Mouse (Mus musculus) midbrain, embryonic 11.5 days (tissue): ENCODE measurements at regions not wholly inside any gene's neighbourhood (a gene's known extent, or its start where the extent isn't known, plus 50 kb on each side); places are given as distances from the start of the nearest gene placed in this dataset.

Source experiments
- ATAC-seq: fragments of 200-750 bp; cut with Nextera tagmentation; 2 replicates; pipeline ENCODE4 v1.8.0; 2017; ENCODE audit warnings: moderate TSS enrichment, moderate library complexity; ENCODE audit not compliant: low FRiP score
- DNase-seq: peaks from one replicate; pipeline ENCODE4 v3.0.0; 2015; ENCODE audit warnings: low spot score; ENCODE audit errors: missing footprints
- H3K27ac ChIP-seq: fragments of 300-500 bp; sonication (generic); 2 replicates; pipeline ENCODE4 v1.5.1; 2014; ENCODE audit warnings: low read depth, low read length
- H3K27me3 ChIP-seq: fragments of 300-500 bp; sonication (generic); 2 replicates; pipeline ENCODE4 v1.6.1; 2014; ENCODE audit warnings: mild to moderate bottlenecking, low read length, moderate library complexity, mixed read lengths; ENCODE audit not compliant: control insufficient read depth, insufficient read depth
- H3K36me3 ChIP-seq: fragments of 300-500 bp; sonication (generic); 2 replicates; pipeline ENCODE4 v1.6.1; 2014; ENCODE audit warnings: mild to moderate bottlenecking, low read length, moderate library complexity, mixed read lengths; ENCODE audit not compliant: control insufficient read depth, insufficient read depth
- H3K4me1 ChIP-seq: fragments of 300-500 bp; sonication (generic); 2 replicates; pipeline ENCODE4 v1.6.1; 2014; ENCODE audit warnings: low read length; ENCODE audit not compliant: control insufficient read depth, insufficient read depth
- H3K4me2 ChIP-seq: fragments of 300-500 bp; sonication (generic); 2 replicates; pipeline ENCODE4 v1.6.1; 2014; ENCODE audit warnings: mild to moderate bottlenecking, moderate library complexity
- H3K4me3 ChIP-seq: fragments of 300-500 bp; sonication (generic); 2 replicates; pipeline ENCODE4 v1.5.1; 2014; ENCODE audit warnings: low read depth, low read length
- H3K9ac ChIP-seq: fragments of 300-500 bp; sonication (generic); 2 replicates; pipeline ENCODE4 v1.6.1; 2014; ENCODE audit warnings: low read length
- H3K9me3 ChIP-seq: fragments of 300-500 bp; sonication (generic); 2 replicates; pipeline ENCODE4 v1.6.1; 2016; ENCODE audit warnings: low read length; ENCODE audit not compliant: control insufficient read depth
- WGBS: fragments of 180-500 bp; shearing (Covaris S2); extraction: QIAGEN DNeasy Blood & Tissue Kit; methylation state at CpG from one replicate; pipeline ENCODE4 v1.1.7; 2014; 5-methylcytosine and 5-hydroxymethylcytosine counted together

- no peaks in the 10 kb centered on the region for H3K27me3 ChIP-seq
- ATAC-seq (no peak), DNase-seq (no peak)
- WGBS, result 81% methylated on average over 3 of the region's 3 CpGs
- H3K36me3 ChIP-seq, result no peaks in the 10 kb centered on the region
- H3K27ac ChIP-seq, result no peak overlapping the region
- no peak overlapping the region for H3K9ac ChIP-seq
- no peaks in the 10 kb centered on the region for H3K4me1 ChIP-seq
- no peak overlapping the region for H3K4me2 ChIP-seq
- no peak overlapping the region for H3K4me3 ChIP-seq
- H3K9me3 ChIP-seq, result no peaks in the 10 kb centered on the region
Measured at GRCm38 (mm10) chr9:84673327-84673726, 639.2 kb upstream of the Gm11114 start.

DNA sequence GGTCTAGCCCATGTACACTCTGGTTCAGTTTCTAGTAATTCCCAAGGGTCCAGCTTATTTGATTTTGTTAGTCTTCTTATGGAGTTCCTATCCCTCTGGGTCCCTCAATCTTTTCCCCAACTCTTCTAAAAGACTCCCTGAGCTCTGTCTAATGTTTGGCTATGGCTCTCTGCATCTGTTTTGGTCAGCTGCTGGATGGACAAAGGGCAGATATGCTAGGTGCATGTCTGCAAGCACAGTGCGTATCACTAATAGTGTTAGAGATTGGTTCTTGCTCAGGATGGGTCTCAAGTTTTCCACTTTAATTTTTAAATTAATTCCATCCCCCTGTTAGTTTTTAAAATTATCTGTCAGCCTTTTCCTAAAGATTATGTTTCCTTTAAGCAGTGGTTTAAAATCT lies 634.2 kb upstream of the Gm11114 start:
- Histone ChIP-seq H3K4me1 (no peaks in the 10 kb centered on the region), H3K27me3 (no peaks in the 10 kb centered on the region), H3K4me3 (no peak overlapping the region), H3K36me3 (no peaks in the 10 kb centered on the region), H3K9ac (no peak overlapping the region), H3K27ac (no peak overlapping the region), H3K4me2 (no peak overlapping the region), H3K9me3 (no peaks in the 10 kb centered on the region)
- DNase-seq (no peak), ATAC-seq (no peak)
- 91% methylated on average over 1 of the region's 1 CpGs for WGBS

- no peak overlapping the region for H3K4me3 ChIP-seq
- H3K4me1 ChIP-seq, result no peaks in the 10 kb centered on the region
- ATAC-seq (no peak), DNase-seq (no peak)
- H3K27ac ChIP-seq, result no peak overlapping the region
- WGBS, result 77% methylated on average over 3 of the region's 3 CpGs
- H3K27me3 ChIP-seq, result no peaks in the 10 kb centered on the region
- H3K36me3 ChIP-seq, result no peaks in the 10 kb centered on the region
- no peak overlapping the region for H3K9ac ChIP-seq
- no peaks in the 10 kb centered on the region for H3K9me3 ChIP-seq
- no peak overlapping the region for H3K4me2 ChIP-seq
Measured at GRCm38 (mm10) chr9:84718615-84719191, 593.9 kb upstream of the Gm11114 start.

- Histone ChIP-seq H3K4me1 (no peaks in the 10 kb centered on the region), H3K36me3 (no peaks in the 10 kb centered on the region), H3K4me3 (no peak overlapping the region), H3K4me2 (no peak overlapping the region), H3K9me3 (no peaks in the 10 kb centered on the region), H3K9ac (no peak overlapping the region), H3K27me3 (no peaks in the 10 kb centered on the region), H3K27ac (no peak overlapping the region)
- ATAC-seq (no peak), DNase-seq (no peak)
- WGBS, result 93% methylated on average over 3 of the region's 3 CpGs
Measured at GRCm38 (mm10) chr9:84719396-84719795, 593.2 kb upstream of the Gm11114 start.

GRCm38 (mm10) chr9:84720454-84720853 lies 592.1 kb upstream of the Gm11114 start:
- Histone ChIP-seq H3K4me2 (no peak overlapping the region), H3K4me3 (no peak overlapping the region), H3K9ac (no peak overlapping the region), H3K36me3 (no peaks in the 10 kb centered on the region), H3K27me3 (no peaks in the 10 kb centered on the region), H3K4me1 (no peaks in the 10 kb centered on the region), H3K27ac (no peak overlapping the region), H3K9me3 (no peaks in the 10 kb centered on the region)
- DNase-seq (no peak), ATAC-seq (no peak)
- 87% methylated on average over 2 of the region's 2 CpGs for WGBS

DNA sequence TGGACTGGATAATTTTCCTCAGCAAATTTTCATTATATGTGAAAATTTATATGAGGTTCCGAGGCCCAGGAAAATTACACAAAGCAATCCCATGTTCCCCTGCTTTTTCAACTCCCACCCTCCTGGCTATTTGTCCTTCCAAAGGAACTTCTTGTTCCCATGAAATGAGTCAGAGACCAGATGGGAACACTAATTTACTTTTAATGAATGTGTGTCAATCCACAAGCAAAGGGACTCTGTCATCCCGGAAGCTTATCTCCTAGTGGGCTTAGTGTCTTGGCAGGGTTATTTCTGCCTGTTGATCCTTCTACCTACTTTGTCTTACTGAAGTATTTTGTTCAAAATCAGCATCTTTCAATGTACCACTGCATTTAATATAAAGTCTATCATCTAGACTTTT lies 573.3 kb upstream of the Gm11114 start:
- H3K27ac ChIP-seq, result no peak overlapping the region

DNA sequence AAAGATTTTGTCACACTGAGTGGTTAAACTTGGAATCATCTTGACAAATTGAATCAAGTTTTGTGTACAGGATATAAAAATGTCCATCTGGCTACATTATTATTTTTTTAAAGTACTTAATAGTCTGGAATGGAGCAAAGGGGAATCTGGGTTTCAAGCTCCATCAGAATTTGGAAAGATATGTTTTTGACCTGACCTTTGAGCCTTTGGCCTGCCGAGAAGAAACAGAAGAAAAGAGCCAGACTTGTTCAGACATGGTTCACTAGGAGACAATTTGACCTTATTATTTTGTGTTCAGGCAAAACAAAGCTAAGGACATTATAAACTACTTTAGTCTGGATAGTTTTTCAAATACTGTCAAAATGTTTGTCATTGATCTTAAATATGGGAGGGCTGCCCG lies 572.2 kb upstream of the Gm11114 start:
- no peak overlapping the region for H3K9ac ChIP-seq
- no peak overlapping the region for H3K4me2 ChIP-seq
- H3K27me3 ChIP-seq, result no peaks in the 10 kb centered on the region
- H3K27ac ChIP-seq, result no peak overlapping the region
- H3K4me1 ChIP-seq, result no peaks in the 10 kb centered on the region
- no peak overlapping the region for H3K4me3 ChIP-seq
- no peaks in the 10 kb centered on the region for H3K36me3 ChIP-seq
- H3K9me3 ChIP-seq, result no peaks in the 10 kb centered on the region
- ATAC-seq, result no peak
- DNase-seq, result no peak
- 67% methylated on average over 2 of the region's 2 CpGs for WGBS

More for the DNA sequence above, 573.3 kb upstream of the Gm11114 start:
- DNase-seq, result no peak
- no peak for ATAC-seq
- H3K4me2 ChIP-seq, result no peak overlapping the region
- no peaks in the 10 kb centered on the region for H3K9me3 ChIP-seq
- no peaks in the 10 kb centered on the region for H3K4me1 ChIP-seq
- WGBS, result 82% methylated on average over 2 of the region's 2 CpGs
- H3K9ac ChIP-seq, result no peak overlapping the region
- no peaks in the 10 kb centered on the region for H3K36me3 ChIP-seq
- no peaks in the 10 kb centered on the region for H3K27me3 ChIP-seq
- H3K4me3 ChIP-seq, result no peak overlapping the region

- ATAC-seq (peak; percentile 73), DNase-seq (no peak)
- H3K4me1 ChIP-seq, result no peaks in the 10 kb centered on the region
- no peak overlapping the region for H3K4me3 ChIP-seq
- no peak overlapping the region for H3K9ac ChIP-seq
- no peak overlapping the region for H3K27ac ChIP-seq
- no peak overlapping the region for H3K4me2 ChIP-seq
- WGBS, result 38% methylated on average over 1 of the region's 1 CpGs
- no peaks in the 10 kb centered on the region for H3K27me3 ChIP-seq
- no peaks in the 10 kb centered on the region for H3K9me3 ChIP-seq
- no peaks in the 10 kb centered on the region for H3K36me3 ChIP-seq
Measured at GRCm38 (mm10) chr9:84754332-84754731, 558.2 kb upstream of the Gm11114 start.

GRCm38 (mm10) chr9:84754828-84755227 lies 557.7 kb upstream of the Gm11114 start:
- 78% methylated on average over 2 of the region's 2 CpGs for WGBS
- H3K9me3 ChIP-seq, result no peaks in the 10 kb centered on the region
- no peaks in the 10 kb centered on the region for H3K4me1 ChIP-seq
- no peaks in the 10 kb centered on the region for H3K27me3 ChIP-seq
- no peak overlapping the region for H3K9ac ChIP-seq
- no peak for ATAC-seq
- DNase-seq, result no peak
- H3K4me2 ChIP-seq, result no peak overlapping the region
- H3K27ac ChIP-seq, result no peak overlapping the region
- H3K36me3 ChIP-seq, result no peaks in the 10 kb centered on the region
- no peak overlapping the region for H3K4me3 ChIP-seq

DNA sequence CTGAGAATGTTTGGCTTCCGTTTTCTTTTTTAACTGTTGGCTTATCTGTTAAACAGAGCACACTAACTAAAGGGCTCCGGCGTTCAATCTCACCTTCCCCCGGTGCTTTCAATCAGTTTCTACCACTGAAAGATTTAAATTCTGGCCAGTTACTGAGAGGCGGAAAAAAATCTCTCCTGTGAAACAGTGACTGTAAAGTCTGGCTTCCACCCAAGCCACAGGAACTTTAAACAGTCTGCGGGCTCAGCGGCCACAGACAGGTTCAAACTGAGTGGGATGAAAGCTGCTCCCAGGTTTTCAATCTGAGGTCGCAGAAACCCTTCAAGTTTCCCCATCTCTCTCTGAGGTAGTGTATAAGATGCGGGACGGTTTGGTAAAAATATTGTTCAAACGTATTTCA lies 538.2 kb upstream of the Gm11114 start:
- no peak overlapping the region for H3K9ac ChIP-seq
- DNase-seq (no peak), ATAC-seq (no peak)
- H3K4me1 ChIP-seq, result no peaks in the 10 kb centered on the region
- no peaks in the 10 kb centered on the region for H3K36me3 ChIP-seq
- 86% methylated on average over 11 of the region's 11 CpGs for WGBS
- H3K27me3 ChIP-seq, result no peaks in the 10 kb centered on the region
- H3K4me3 ChIP-seq, result no peak overlapping the region
- H3K4me2 ChIP-seq, result no peak overlapping the region
- no peaks in the 10 kb centered on the region for H3K9me3 ChIP-seq
- no peak overlapping the region for H3K27ac ChIP-seq
